Mouse (Mus musculus): ENCODE measurements at regions not wholly inside any gene's neighbourhood (a gene's known extent, or its start where the extent isn't known, plus 50 kb on each side); places are given as distances from the start of the nearest gene placed in this dataset.

GRCm38 (mm10) chr1:166735545-166735944, 53.9 kb upstream of the Fmo9 start:
- intact Hi-C loops (cut with DNase I), result loop anchor here (5.0 kb wide), 2 partner anchors 303 to 477 kb away; no protein-coding TSS in a partner anchor
- DNase-seq (ENCODE audit: low spot score in 2 of 2), result no peak

GRCm38 (mm10) chr1:166738029-166738428, 56.4 kb upstream of the Fmo9 start:
- intact Hi-C loops (cut with DNase I), result loop anchor here (5.0 kb wide), 2 partner anchors 306 to 474 kb away; no protein-coding TSS in a partner anchor
- peak; percentile 14 to 50 for DNase-seq (ENCODE audit: low spot score in 2 of 2)

- DNase-seq (ENCODE audit: low spot score in 2 of 2), result peak in 1 of 2 experiments; percentile 4
- intact Hi-C loops (cut with DNase I), result loop anchor here (10.0 kb wide), 1 partner anchor 255 kb away; the partner anchor contains the start of gene Fam78b
Measured at GRCm38 (mm10) chr1:166750236-166750635, 68.6 kb upstream of the Fmo9 start.

- intact Hi-C loops (cut with DNase I), result loop anchor here (10.0 kb wide), 1 partner anchor 254 kb away; the partner anchor contains the start of gene Fam78b
Measured at GRCm38 (mm10) chr1:166750777-166751176, 69.1 kb upstream of the Fmo9 start.

GRCm38 (mm10) chr1:166751436-166751835, 69.8 kb upstream of the Fmo9 start:
- intact Hi-C loops (cut with DNase I), result loop anchor here (10.0 kb wide), 1 partner anchor 253 kb away; the partner anchor contains the start of gene Fam78b
- DNase-seq (ENCODE audit: low spot score in 2 of 2), result no peak

More at GRCm38 (mm10) chr1:166750777-166751176, 69.1 kb upstream of the Fmo9 start:
- no peak for DNase-seq (ENCODE audit: low spot score in 2 of 2)

- intact Hi-C loops (cut with DNase I), result loop anchor here (10.0 kb wide), 1 partner anchor 252 kb away; the partner anchor contains the start of gene Fam78b
- no peak for DNase-seq (ENCODE audit: low spot score in 2 of 2)
Measured at GRCm38 (mm10) chr1:166752990-166753709, 71.5 kb upstream of the Fmo9 start.

GRCm38 (mm10) chr1:166758987-166759386, 77.3 kb upstream of the Fmo9 start:
- DNase-seq (ENCODE audit: low spot score in 2 of 2), result no peak
- intact Hi-C loops (cut with DNase I), result loop anchor here (10.0 kb wide), 1 partner anchor 246 kb away; the partner anchor contains the start of gene Fam78b

- intact Hi-C loops (cut with DNase I), result no loop called here
- DNase-seq (ENCODE audit: low spot score in 2 of 2), result no peak
Measured at GRCm38 (mm10) chr1:166773114-166773513, 91.5 kb upstream of the Fmo9 start.

- intact Hi-C loops (cut with DNase I), result loop anchor here (2.0 to 10.0 kb wide), 3 partner anchors 250 to 553 kb away; no protein-coding TSS in a partner anchor
- peak; percentile 70 to 75 for DNase-seq (ENCODE audit: low spot score in 2 of 2)
Measured at GRCm38 (mm10) chr1:166782106-166782505, 100.5 kb upstream of the Fmo9 start.

GRCm38 (mm10) chr1:166787945-166788344, 106.3 kb upstream of the Fmo9 start:
- no peak for DNase-seq (ENCODE audit: low spot score in 2 of 2)
- intact Hi-C loops (cut with DNase I), result loop anchor here (10.0 kb wide), 1 partner anchor 547 kb away; no protein-coding TSS in a partner anchor

- intact Hi-C loops (cut with DNase I), result loop anchor here (10.0 kb wide), 1 partner anchor 546 kb away; no protein-coding TSS in a partner anchor
- no peak for DNase-seq (ENCODE audit: low spot score in 2 of 2)
Measured at GRCm38 (mm10) chr1:166788824-166789399, 107.3 kb upstream of the Fmo9 start.

- intact Hi-C loops (cut with DNase I), result no loop called here
- no peak for DNase-seq (ENCODE audit: low spot score in 2 of 2)
Measured at GRCm38 (mm10) chr1:166793052-166793716, 111.5 kb upstream of the Fmo9 start.

GRCm38 (mm10) chr1:166793717-166794081, 112.1 kb upstream of the Fmo9 start:
- intact Hi-C loops (cut with DNase I), result no loop called here
- DNase-seq (ENCODE audit: low spot score in 2 of 2), result no peak

GRCm38 (mm10) chr1:166794622-166795244, 113.1 kb upstream of the Fmo9 start:
- peak; percentile 20 to 33 for DNase-seq (ENCODE audit: low spot score in 2 of 2)
- intact Hi-C loops (cut with DNase I), result loop anchor here (5.0 kb wide), 1 partner anchor 208 kb away; the partner anchor contains the start of gene Fam78b

- intact Hi-C loops (cut with DNase I), result loop anchor here (5.0 kb wide), 1 partner anchor 207 kb away; the partner anchor contains the start of gene Fam78b
- DNase-seq (ENCODE audit: low spot score in 2 of 2), result no peak
Measured at GRCm38 (mm10) chr1:166795613-166796012, 114.0 kb upstream of the Fmo9 start.

GRCm38 (mm10) chr1:166796362-166796925, 114.8 kb upstream of the Fmo9 start:
- peak; percentile 53 to 56 for DNase-seq (ENCODE audit: low spot score in 2 of 2)
- intact Hi-C loops (cut with DNase I), result loop anchor here (5.0 kb wide), 1 partner anchor 206 kb away; the partner anchor contains the start of gene Fam78b

GRCm38 (mm10) chr1:166796931-166797330, 115.3 kb upstream of the Fmo9 start:
- DNase-seq (ENCODE audit: low spot score in 2 of 2), result peak in 1 of 2 experiments; percentile 34
- intact Hi-C loops (cut with DNase I), result loop anchor here (5.0 kb wide), 1 partner anchor 205 kb away; the partner anchor contains the start of gene Fam78b

GRCm38 (mm10) chr1:166800953-166801603, 119.4 kb upstream of the Fmo9 start:
- intact Hi-C loops (cut with DNase I), result no loop called here
- DNase-seq (ENCODE audit: low spot score in 2 of 2), result no peak

Measured in left cerebral cortex, postnatal 14 days (tissue).